Mouse (Mus musculus) kidney, embryonic 15.5 days (tissue): ENCODE measurements at regions not wholly inside any gene's neighbourhood (a gene's known extent, or its start where the extent isn't known, plus 50 kb on each side); places are given as distances from the start of the nearest gene placed in this dataset.

Experiments used
- ATAC-seq: fragments of 200-750 bp; cut with Nextera tagmentation; replicated peaks from 2 replicates; pipeline ENCODE4 v1.8.0; 2017; ENCODE audit warnings: moderate TSS enrichment; ENCODE audit not compliant: low FRiP score
- H3K27ac ChIP-seq: fragments of 300-500 bp; sonication (generic); 2 replicates; pipeline ENCODE4 v1.5.1; 2015; ENCODE audit warnings: mild to moderate bottlenecking, inconsistent platforms
- H3K27me3 ChIP-seq: fragments of 300-500 bp; sonication (generic); 2 replicates; pipeline ENCODE4 v1.6.1; 2015; ENCODE audit warnings: inconsistent platforms
- H3K36me3 ChIP-seq: fragments of 300-500 bp; sonication (generic); 2 replicates; pipeline ENCODE4 v1.6.1; 2015; ENCODE audit warnings: inconsistent platforms
- H3K4me1 ChIP-seq: fragments of 300-500 bp; sonication (generic); 2 replicates; pipeline ENCODE4 v1.6.1; 2015; ENCODE audit warnings: inconsistent platforms
- H3K4me2 ChIP-seq: fragments of 300-500 bp; sonication (generic); 2 replicates; pipeline ENCODE4 v1.6.1; 2015; ENCODE audit warnings: moderate library complexity, mild to moderate bottlenecking, inconsistent platforms
- H3K4me3 ChIP-seq: fragments of 300-500 bp; sonication (generic); replicated peaks from 2 replicates; pipeline ENCODE4 v1.5.1; 2015; ENCODE audit warnings: mild to moderate bottlenecking, inconsistent platforms
- H3K9ac ChIP-seq: fragments of 300-500 bp; sonication (generic); 2 replicates; pipeline ENCODE4 v1.6.1; 2015; ENCODE audit warnings: mild to moderate bottlenecking, inconsistent platforms
- H3K9me3 ChIP-seq: fragments of 300-500 bp; sonication (generic); replicated peaks from 2 replicates; pipeline ENCODE4 v1.6.1; 2016; ENCODE audit warnings: inconsistent platforms
- WGBS: fragments of 180-500 bp; shearing (Covaris S2); methylation state at CpG from one replicate; pipeline ENCODE4 v1.1.7; 2015; ENCODE audit warnings: mixed read lengths; 5-methylcytosine and 5-hydroxymethylcytosine counted together

DNA sequence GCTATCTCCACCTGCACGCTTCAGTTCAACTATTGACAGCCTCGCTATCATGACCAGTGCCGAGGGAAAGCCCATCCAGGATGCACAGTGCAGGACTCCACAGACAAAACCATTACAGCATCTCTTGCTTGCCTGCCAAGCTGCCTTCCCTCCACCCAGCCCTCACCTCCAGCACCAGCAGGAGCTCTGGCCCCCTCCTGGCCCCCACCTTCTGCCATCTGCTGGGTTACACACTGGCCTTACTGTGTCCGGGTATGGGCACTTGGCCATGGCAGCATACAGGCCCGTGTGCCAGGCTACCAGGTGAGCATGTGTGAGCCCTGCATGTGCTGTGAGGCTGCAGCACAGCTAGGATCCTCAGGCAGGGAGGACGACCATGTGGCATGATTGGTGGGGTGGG is 243.6 kb downstream of the Cbln1 start:
- no peak for ATAC-seq
- Histone ChIP-seq H3K4me3 (no peak overlapping the region), H3K9me3 (no peaks in the 10 kb centered on the region), H3K4me2 (no peak overlapping the region), H3K36me3 (no peaks in the 10 kb centered on the region), H3K9ac (no peak overlapping the region), H3K4me1 (peaks cover 7% of the 10 kb centered on the region), H3K27ac (no peak overlapping the region), H3K27me3 (0 out of 2 replicates have a peak, but pooled peaks cover 5% of the 10 kb centered on the region)
- WGBS: 89% methylated on average over 6 of the region's 6 CpGs

GRCm38 (mm10) chr8:87225504-87226425 is 246.6 kb downstream of the Cbln1 start:
- Histone ChIP-seq H3K4me3 (no peak overlapping the region), H3K4me1 (no peaks in the 10 kb centered on the region), H3K4me2 (no peak overlapping the region), H3K27ac (no peak overlapping the region), H3K9me3 (no peaks in the 10 kb centered on the region), H3K9ac (no peak overlapping the region), H3K36me3 (no peaks in the 10 kb centered on the region), H3K27me3 (0 out of 2 replicates have a peak, but pooled peaks cover 5% of the 10 kb centered on the region)
- ATAC-seq: no peak
- 81% methylated on average over 11 of the region's 11 CpGs for whole genome bisulfite sequencing

DNA sequence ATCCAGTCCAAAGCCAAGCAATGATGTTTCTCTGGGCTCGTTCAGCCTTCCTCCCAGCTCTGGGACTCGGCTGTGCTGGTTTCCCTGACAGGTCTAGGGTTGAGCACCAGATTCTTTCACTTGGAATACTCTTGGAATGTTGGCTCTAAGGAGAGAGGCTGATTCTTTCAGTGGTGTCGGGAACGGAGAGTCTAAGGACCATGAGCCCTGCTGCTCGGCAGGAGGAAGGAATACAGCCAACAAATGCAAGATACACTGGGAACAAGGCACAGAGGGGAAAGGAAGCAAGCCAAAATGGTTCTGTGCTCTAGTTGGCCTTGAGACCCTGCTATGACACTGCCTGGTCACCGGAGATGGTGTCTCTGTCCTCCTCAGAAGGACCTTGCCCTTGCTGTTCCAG is 251.8 kb downstream of the Cbln1 start:
- Histone ChIP-seq H3K36me3 (no peaks in the 10 kb centered on the region), H3K27me3 (peaks cover 34% of the 10 kb centered on the region), H3K4me1 (peaks cover 7% of the 10 kb centered on the region; the same call in 1 of the 2 replicates), H3K4me2 (no peak overlapping the region), H3K27ac (no peak overlapping the region), H3K4me3 (no peak overlapping the region), H3K9ac (no peak overlapping the region), H3K9me3 (no peaks in the 10 kb centered on the region)
- no peak for ATAC-seq
- WGBS: 85% methylated on average over 6 of the region's 6 CpGs

- ATAC-seq: no peak
- H3K9ac ChIP-seq: no peak overlapping the region
- H3K4me3 ChIP-seq: no peak overlapping the region
- H3K27ac ChIP-seq: no peak overlapping the region
- no peaks in the 10 kb centered on the region for H3K9me3 ChIP-seq
- no peak overlapping the region for H3K4me2 ChIP-seq
- no peaks in the 10 kb centered on the region for H3K36me3 ChIP-seq
- WGBS: 15% methylated on average over 6 of the region's 6 CpGs
- peaks cover 37% of the 10 kb centered on the region for H3K27me3 ChIP-seq
- H3K4me1 ChIP-seq: peaks cover 7% of the 10 kb centered on the region; the same call in 1 of the 2 replicates
Measured at GRCm38 (mm10) chr8:87218956-87219482, 253.4 kb downstream of the Cbln1 start.

GRCm38 (mm10) chr8:87214962-87215361 is 257.4 kb downstream of the Cbln1 start:
- 75% methylated on average over 10 of the region's 10 CpGs for WGBS
- Histone ChIP-seq H3K27me3 (peaks cover 33% of the 10 kb centered on the region), H3K4me2 (no peak overlapping the region), H3K36me3 (no peaks in the 10 kb centered on the region), H3K4me3 (no peak overlapping the region), H3K9ac (no peak overlapping the region), H3K4me1 (peaks cover 7% of the 10 kb centered on the region; the same call in 1 of the 2 replicates), H3K27ac (no peak overlapping the region), H3K9me3 (no peaks in the 10 kb centered on the region)
- no peak for ATAC-seq

GRCm38 (mm10) chr8:87210546-87210945 is 261.9 kb downstream of the Cbln1 start:
- peaks cover 3% of the 10 kb centered on the region; the same call in 1 of the 2 replicates for H3K27me3 ChIP-seq
- no peaks in the 10 kb centered on the region for H3K9me3 ChIP-seq
- no peaks in the 10 kb centered on the region for H3K36me3 ChIP-seq
- ATAC-seq: no peak
- no peak overlapping the region for H3K4me3 ChIP-seq
- H3K4me1 ChIP-seq: no peaks in the 10 kb centered on the region
- no peak overlapping the region for H3K27ac ChIP-seq
- no peak overlapping the region for H3K9ac ChIP-seq
- H3K4me2 ChIP-seq: no peak overlapping the region
- WGBS: 40% methylated on average over 4 of the region's 4 CpGs

- H3K4me1 ChIP-seq: no peaks in the 10 kb centered on the region
- no peak overlapping the region for H3K9ac ChIP-seq
- H3K9me3 ChIP-seq: no peaks in the 10 kb centered on the region
- H3K27ac ChIP-seq: no peak overlapping the region
- H3K4me3 ChIP-seq: no peak overlapping the region
- H3K36me3 ChIP-seq: no peaks in the 10 kb centered on the region
- no peaks in the 10 kb centered on the region for H3K27me3 ChIP-seq
- WGBS: 79% methylated on average over 1 of the region's 1 CpGs
- no peak overlapping the region for H3K4me2 ChIP-seq
- ATAC-seq: no peak
Measured at GRCm38 (mm10) chr8:87209295-87209694, 263.1 kb downstream of the Cbln1 start.

GRCm38 (mm10) chr8:87208036-87208435 is 264.4 kb downstream of the Cbln1 start:
- Histone ChIP-seq H3K27me3 (no peaks in the 10 kb centered on the region), H3K36me3 (no peaks in the 10 kb centered on the region), H3K9ac (no peak overlapping the region), H3K4me3 (no peak overlapping the region), H3K27ac (no peak overlapping the region), H3K9me3 (no peaks in the 10 kb centered on the region), H3K4me2 (no peak overlapping the region), H3K4me1 (peaks cover 5% of the 10 kb centered on the region; the same call in 1 of the 2 replicates)
- no peak for ATAC-seq

DNA sequence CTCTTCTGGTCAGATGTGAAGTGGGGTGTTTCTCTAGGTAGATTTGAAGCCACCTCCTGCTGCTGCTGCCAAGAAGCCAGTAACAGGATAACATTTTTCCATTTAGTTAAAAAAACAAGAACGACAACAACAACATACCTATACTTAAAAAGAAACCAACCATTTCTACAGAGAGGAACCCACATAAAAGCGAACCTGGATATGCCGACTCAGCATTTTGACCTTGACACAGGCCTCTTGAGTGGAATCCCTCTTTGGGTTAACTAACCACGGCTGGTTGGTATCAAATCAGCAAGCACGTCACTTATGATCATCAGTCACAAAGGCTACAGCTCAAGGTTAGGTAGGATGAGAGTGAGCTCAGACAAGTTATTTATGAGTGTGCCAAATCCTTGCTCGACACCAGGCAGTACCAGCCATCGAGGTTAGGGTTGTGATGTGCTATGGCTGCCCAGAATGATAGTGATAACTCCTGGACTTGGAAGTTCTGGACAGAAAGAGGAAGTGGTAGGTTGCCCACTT is 269.7 kb downstream of the Cbln1 start:
- no peak for ATAC-seq
- Histone ChIP-seq H3K27me3 (no peaks in the 10 kb centered on the region), H3K4me2 (no peak overlapping the region), H3K27ac (no peak overlapping the region), H3K9ac (no peak overlapping the region), H3K4me1 (peaks cover 31% of the 10 kb centered on the region), H3K9me3 (no peaks in the 10 kb centered on the region), H3K36me3 (no peaks in the 10 kb centered on the region), H3K4me3 (no peak overlapping the region)
- 74% methylated on average over 7 of the region's 7 CpGs for WGBS

DNA sequence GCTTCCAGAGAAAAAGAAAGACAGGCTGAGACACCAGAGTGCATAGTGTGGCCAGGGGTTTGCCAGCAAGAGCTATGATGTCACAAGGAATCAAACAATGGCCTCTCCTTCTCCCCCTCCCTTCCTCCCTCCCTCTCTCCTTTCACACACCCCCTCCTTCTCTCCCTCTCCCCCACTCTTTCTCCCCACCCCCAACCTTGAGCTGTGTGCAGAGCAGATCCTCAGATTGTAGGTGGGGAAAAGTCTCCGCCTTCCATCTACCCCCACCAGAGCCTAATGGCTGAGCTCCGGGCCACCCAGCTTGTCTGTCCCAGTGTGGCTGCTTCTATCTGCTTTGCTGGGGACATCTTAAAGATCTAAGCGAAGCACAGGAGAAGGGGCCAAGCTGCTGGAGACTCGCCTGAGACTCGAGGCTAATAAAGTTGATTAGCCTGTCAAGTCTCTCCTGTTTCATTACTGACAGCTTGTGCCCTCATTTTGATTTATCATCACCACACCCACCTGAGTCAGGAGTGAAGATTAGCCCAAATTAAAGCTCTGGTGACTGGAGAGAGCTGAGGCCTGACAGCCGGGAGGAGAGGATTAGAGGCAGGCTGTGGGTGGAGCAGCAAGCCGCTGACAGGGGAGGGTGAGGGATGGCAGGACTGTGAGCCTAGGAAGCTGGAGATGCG is 272.8 kb downstream of the Cbln1 start:
- peak overlapping the region; percentile 27 for H3K4me2 ChIP-seq
- 3% methylated on average over 8 of the region's 8 CpGs for WGBS
- peak; percentile 82 for ATAC-seq

DNA sequence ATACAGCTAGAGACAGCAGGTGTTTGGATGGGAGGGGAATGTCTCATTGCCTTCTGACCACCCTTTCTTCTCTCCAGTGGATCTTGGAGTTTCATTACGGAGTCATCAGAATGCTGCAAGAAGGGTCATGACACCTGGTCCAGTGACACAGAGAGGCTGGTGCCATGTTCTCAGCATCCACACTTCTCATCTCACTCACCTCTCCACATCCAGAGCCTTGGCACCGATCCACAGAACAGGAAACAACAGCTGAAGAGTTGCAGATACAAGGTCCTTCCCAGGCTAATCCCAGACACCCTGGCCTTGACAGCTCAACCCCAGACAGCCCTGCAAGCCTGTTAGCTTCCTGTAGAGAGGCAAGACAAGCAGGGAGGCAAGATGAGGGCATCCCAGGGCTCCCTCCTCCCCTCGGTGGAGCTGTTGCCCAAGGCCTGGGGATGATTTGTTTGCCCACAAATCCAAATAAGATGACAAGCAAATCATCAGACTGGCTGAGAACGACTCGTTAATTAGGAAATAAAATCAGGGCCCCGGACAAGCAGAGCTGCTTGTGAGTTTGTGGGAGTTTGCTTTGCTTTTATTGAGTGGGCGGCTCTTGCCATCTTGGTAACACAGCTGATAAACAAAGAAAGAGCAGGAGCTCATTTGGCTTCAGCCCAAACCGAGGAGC is 274.4 kb downstream of the Cbln1 start:
- no peak overlapping the region for H3K9ac ChIP-seq
- H3K27ac ChIP-seq: no peak overlapping the region
- peak; percentile 33; the same call in 1 of the 2 replicates for ATAC-seq
- peaks cover 46% of the 10 kb centered on the region for H3K4me1 ChIP-seq
- no peak overlapping the region for H3K4me2 ChIP-seq
- no peaks in the 10 kb centered on the region for H3K9me3 ChIP-seq
- H3K27me3 ChIP-seq: peaks cover 6% of the 10 kb centered on the region; the same call in 1 of the 2 replicates
- no peak overlapping the region for H3K4me3 ChIP-seq
- 28% methylated on average over 8 of the region's 8 CpGs for WGBS
- H3K36me3 ChIP-seq: no peaks in the 10 kb centered on the region

More for the DNA sequence above, 272.8 kb downstream of the Cbln1 start:
- no peak overlapping the region for H3K9ac ChIP-seq
- no peaks in the 10 kb centered on the region for H3K9me3 ChIP-seq
- no peaks in the 10 kb centered on the region for H3K36me3 ChIP-seq
- H3K4me1 ChIP-seq: peaks cover 51% of the 10 kb centered on the region
- H3K27me3 ChIP-seq: peaks cover 3% of the 10 kb centered on the region; the same call in 1 of the 2 replicates
- H3K27ac ChIP-seq: peak overlapping the region; percentile 48
- no peak overlapping the region for H3K4me3 ChIP-seq
